Mouse (Mus musculus) midbrain, postnatal 0 days (tissue): ENCODE measurements around the gene Rasal1. TPM values are rescaled to one million over a fixed set of nuclear protein-coding genes. Genes with fewer than 3 reads are reported as not detected.
A peak's percentile ranks its signal among the peaks of the same experiment; 100 is the strongest.

ENCODE experiments used
- ATAC-seq: fragments of 200-750 bp; cut with Nextera tagmentation; 2 replicates; pipeline ENCODE4 v1.8.0; 2017; ENCODE audit warnings: moderate number of reproducible peaks, mild to moderate bottlenecking, moderate TSS enrichment, moderate library complexity; ENCODE audit not compliant: low FRiP score
- DNase-seq: peaks from one replicate; pipeline ENCODE4 v3.0.0-alpha.2; 2015; ENCODE audit warnings: low spot score
- H3K27ac ChIP-seq: fragments of 300-500 bp; sonication (generic); 2 replicates; pipeline ENCODE4 v1.5.1; 2014; ENCODE audit warnings: low read depth, mild to moderate bottlenecking, low read length, mixed read lengths
- H3K27me3 ChIP-seq: fragments of 300-500 bp; sonication (generic); 2 replicates; pipeline ENCODE4 v1.6.1; 2014; ENCODE audit warnings: low read length, control low read depth, mixed read lengths; ENCODE audit not compliant: insufficient read depth
- H3K36me3 ChIP-seq: fragments of 300-500 bp; sonication (generic); 2 replicates; pipeline ENCODE4 v1.6.1; 2014; ENCODE audit warnings: low read length, control low read depth, mixed read lengths; ENCODE audit not compliant: insufficient read depth
- H3K4me1 ChIP-seq: fragments of 300-500 bp; sonication (generic); 2 replicates; pipeline ENCODE4 v1.6.1; 2014; ENCODE audit warnings: mild to moderate bottlenecking, control low read depth, antibody characterized with exemption, low read length, mixed read lengths; ENCODE audit not compliant: insufficient read depth
- H3K4me2 ChIP-seq: fragments of 300-500 bp; sonication (generic); 2 replicates; pipeline ENCODE4 v1.6.1; 2014; ENCODE audit warnings: low read depth, mild to moderate bottlenecking, low read length, mixed read lengths; ENCODE audit not compliant: poor library complexity, severe bottlenecking
- H3K4me3 ChIP-seq: fragments of 300-500 bp; sonication (generic); 2 replicates; pipeline ENCODE4 v1.5.1; 2014; ENCODE audit warnings: low read depth, mild to moderate bottlenecking, low read length, moderate library complexity
- H3K9ac ChIP-seq: fragments of 300-500 bp; sonication (generic); replicated peaks from 2 replicates; pipeline ENCODE4 v1.6.1; 2014; ENCODE audit warnings: mild to moderate bottlenecking, low read length, moderate library complexity, mixed read lengths; ENCODE audit not compliant: poor library complexity, severe bottlenecking
- H3K9me3 ChIP-seq: fragments of 300-500 bp; sonication (generic); 2 replicates; pipeline ENCODE4 v1.6.1; 2016; ENCODE audit warnings: low read length, control low read depth
- CTCF ChIP-seq: IDR thresholded peaks from 2 replicates; pipeline ENCODE4 v1.5.1; 2016; ENCODE audit warnings: antibody characterized with exemption, mild to moderate bottlenecking
- WGBS: fragments of 180-500 bp; shearing (Covaris S2); extraction: QIAGEN DNeasy Blood & Tissue Kit; methylation state at CpG from one replicate; pipeline ENCODE4 v1.1.7; 2014; 5-methylcytosine and 5-hydroxymethylcytosine counted together
- polyA plus RNA-seq: library from polyadenylated mRNA; unstranded; fragments of >200 nt; fragmentation: Nextera tagmentation; extraction: Ambion mirVana; gene quantifications from 2 replicates; pipeline ENCODE4 v1.2.1, GENCODE M21; 2015
- total RNA-seq: library from RNA; depleted of rRNA; stranded (reverse); fragments of >200 nt; gene quantifications from 2 replicates; pipeline ENCODE4 v1.2.3, GENCODE M21; 2014; rRNA removed

The Rasal1 gene
- total and polyA plus RNA-seq, 2 experiments from 2014 or later = 9.9 to 24.7 TPM

DNA sequence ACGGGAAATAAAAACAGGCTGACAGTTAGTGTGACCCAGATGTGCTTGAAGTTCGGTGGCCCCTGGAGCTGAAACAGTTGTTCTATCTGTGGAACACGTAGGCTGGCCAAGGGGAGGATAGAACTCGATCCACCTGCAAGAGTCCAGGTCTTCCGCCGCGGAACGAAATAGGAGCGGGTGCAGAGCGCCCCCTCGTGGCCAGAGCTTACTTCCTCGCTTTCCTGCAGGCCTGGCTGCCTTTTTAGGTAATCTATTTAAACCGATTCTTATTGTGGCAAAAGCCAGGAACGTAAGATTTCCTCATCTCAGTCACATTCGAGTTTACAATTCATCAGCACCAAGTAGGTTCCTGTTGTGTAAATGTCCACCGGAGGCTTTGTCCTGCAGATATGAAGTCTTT is 65.7 kb downstream of the Rasal1 start:
- TF ChIP-seq CTCF = peak; percentile 92
- 3% methylated on average over 16 of the region's 16 CpGs for WGBS
- no peak overlapping the region for H3K9ac ChIP-seq
- no peaks in the 10 kb centered on the region for H3K36me3 ChIP-seq
- peaks cover 4% of the 10 kb centered on the region; the same call in 1 of the 2 replicates for H3K4me1 ChIP-seq
- ATAC-seq (no peak), DNase-seq (peak; percentile 82)
- no peak overlapping the region for H3K4me2 ChIP-seq
- H3K27ac ChIP-seq = no peak overlapping the region
- H3K27me3 ChIP-seq = no peaks in the 10 kb centered on the region
- H3K4me3 ChIP-seq = no peak overlapping the region
- H3K9me3 ChIP-seq = 0 out of 2 replicates have a peak, but pooled peaks cover 2% of the 10 kb centered on the region

DNA sequence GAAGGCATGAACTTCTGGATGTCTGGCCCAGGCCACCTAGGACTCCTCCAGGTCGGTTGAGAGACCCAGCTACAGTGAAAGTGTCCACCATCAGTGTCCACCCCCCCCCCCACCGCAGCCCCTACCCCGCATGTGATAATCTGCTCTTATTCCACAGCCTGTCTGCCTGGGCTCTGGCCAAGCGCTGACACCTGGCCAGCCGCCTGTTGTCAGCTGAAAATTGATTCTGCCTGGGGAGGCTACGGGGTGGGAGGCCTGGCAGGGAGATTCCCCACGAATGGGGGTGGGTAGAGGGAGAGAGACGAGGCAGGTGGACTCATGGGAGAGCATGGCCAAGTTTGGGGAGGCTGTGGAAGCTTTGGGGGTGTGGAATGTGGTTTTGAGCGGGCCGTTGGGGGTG is 68.5 kb downstream of the Rasal1 start:
- no peaks in the 10 kb centered on the region for H3K36me3 ChIP-seq
- H3K27ac ChIP-seq = no peak overlapping the region
- H3K9ac ChIP-seq = no peak overlapping the region
- WGBS = 75% methylated on average over 10 of the region's 10 CpGs
- H3K4me2 ChIP-seq = no peak overlapping the region
- no peak overlapping the region for H3K4me3 ChIP-seq
- H3K4me1 ChIP-seq = no peaks in the 10 kb centered on the region
- ATAC-seq (no peak), DNase-seq (no peak)
- 0 out of 2 replicates have a peak, but pooled peaks cover 2% of the 10 kb centered on the region for H3K9me3 ChIP-seq
- no peak for TF ChIP-seq CTCF
- no peaks in the 10 kb centered on the region for H3K27me3 ChIP-seq

DNA sequence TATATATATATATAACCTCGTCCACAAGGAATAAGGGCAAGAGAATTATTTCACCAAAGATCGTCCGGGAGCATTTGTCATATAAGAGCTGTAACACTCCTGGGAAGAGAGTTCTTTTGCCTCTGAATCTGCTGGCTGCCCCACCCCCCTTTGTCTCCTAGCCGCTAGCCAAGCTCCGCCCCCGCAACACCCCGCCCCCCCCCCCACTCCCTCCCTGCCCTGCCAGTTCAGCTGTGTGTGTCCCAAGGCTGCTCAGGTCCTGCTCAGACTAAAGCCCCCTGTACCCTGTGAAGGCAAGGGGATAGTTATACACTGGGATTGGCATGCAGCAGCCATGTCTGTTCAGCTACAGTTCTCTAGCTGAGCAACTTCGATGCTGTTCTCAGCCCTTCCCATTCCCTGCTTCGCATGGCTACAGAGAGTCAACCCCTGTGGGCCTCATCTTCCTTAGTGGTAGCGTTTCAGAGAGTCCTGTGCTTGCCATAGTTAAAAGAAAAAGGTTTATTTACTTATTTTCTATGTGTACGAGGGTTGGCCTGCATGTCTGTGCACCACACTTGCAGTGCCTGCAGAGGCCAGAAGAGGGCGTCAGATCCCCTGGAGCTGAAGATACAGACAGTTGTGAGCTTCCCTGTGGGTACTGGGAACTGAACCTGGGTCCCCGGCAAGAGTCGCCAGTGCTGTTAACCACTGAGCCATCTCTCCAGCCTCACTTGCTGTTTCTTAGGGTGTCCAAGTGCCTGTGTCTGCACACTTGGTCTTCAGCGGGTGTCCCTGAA is 70.2 kb downstream of the Rasal1 start:
- H3K9ac ChIP-seq = no peak overlapping the region
- 0 out of 2 replicates have a peak, but pooled peaks cover 2% of the 10 kb centered on the region for H3K9me3 ChIP-seq
- H3K27ac ChIP-seq = no peak overlapping the region
- no peak overlapping the region for H3K4me3 ChIP-seq
- DNase-seq (no peak), ATAC-seq (no peak)
- H3K4me2 ChIP-seq = no peak overlapping the region
- H3K27me3 ChIP-seq = no peaks in the 10 kb centered on the region
- 68% methylated on average over 11 of the region's 15 CpGs for WGBS
- no peaks in the 10 kb centered on the region for H3K36me3 ChIP-seq
- no peaks in the 10 kb centered on the region for H3K4me1 ChIP-seq
- peak; percentile 47 for TF ChIP-seq CTCF

DNA sequence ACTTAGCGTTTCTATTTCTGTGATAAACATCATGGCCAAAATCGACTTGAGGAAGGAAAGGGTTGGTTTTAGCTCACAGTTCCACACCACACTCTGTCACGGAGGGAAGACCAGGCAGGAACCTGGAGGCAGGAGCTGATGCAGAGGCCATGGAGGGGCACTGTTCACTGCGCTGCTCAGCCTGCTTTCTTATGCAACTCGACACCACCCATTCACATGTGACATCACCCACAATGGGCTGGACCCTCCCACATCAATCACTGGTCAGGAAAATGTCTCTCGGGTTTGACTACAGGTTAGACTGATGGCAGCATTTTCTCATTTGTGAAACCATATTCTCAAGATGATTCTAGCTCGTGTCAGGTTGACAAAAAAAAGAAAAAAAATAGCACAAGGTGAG is 72.4 kb downstream of the Rasal1 start:
- ATAC-seq = no peak
- Histone ChIP-seq H3K27ac (no peak overlapping the region), H3K27me3 (no peaks in the 10 kb centered on the region), H3K36me3 (no peaks in the 10 kb centered on the region), H3K9me3 (0 out of 2 replicates have a peak, but pooled peaks cover 2% of the 10 kb centered on the region), H3K4me2 (no peak overlapping the region), H3K4me1 (no peaks in the 10 kb centered on the region), H3K4me3 (no peak overlapping the region), H3K9ac (no peak overlapping the region)
- TF ChIP-seq CTCF = no peak
- WGBS = 63% methylated on average over 7 of the region's 7 CpGs
- DNase-seq = no peak

GRCm38 (mm10) chr5:120725811-120726455 is 77.3 kb downstream of the Rasal1 start:
- WGBS = 60% methylated on average over 12 of the region's 12 CpGs
- ATAC-seq = no peak
- DNase-seq = no peak
- H3K4me3 ChIP-seq = no peak overlapping the region
- no peaks in the 10 kb centered on the region for H3K27me3 ChIP-seq
- no peaks in the 10 kb centered on the region for H3K4me1 ChIP-seq
- no peak overlapping the region for H3K27ac ChIP-seq
- TF ChIP-seq CTCF = no peak
- H3K9ac ChIP-seq = no peak overlapping the region
- H3K9me3 ChIP-seq = no peaks in the 10 kb centered on the region
- no peaks in the 10 kb centered on the region for H3K36me3 ChIP-seq
- no peak overlapping the region for H3K4me2 ChIP-seq

Other genes with a start within 250 kb of the Rasal1 start
- gene Lhx5, start 217.1 kb upstream of the Rasal1 start, total RNA-seq = 27.0 and 30.3 TPM in 2 replicates
- gene Lhx5, start 217.1 kb upstream of the Rasal1 start, polyA plus RNA-seq = 13.9 and 14.7 TPM in 2 replicates
- gene Sdsl, start 176.0 kb upstream of the Rasal1 start, total RNA-seq = 3.4 and 4.4 TPM in 2 replicates
- 5.8 and 6.0 TPM in 2 replicates for gene Sdsl, start 176.0 kb upstream of the Rasal1 start, polyA plus RNA-seq
- not detected in 2 replicates for gene Sds, start 172.3 kb upstream of the Rasal1 start, total RNA-seq
- gene Sds, start 172.3 kb upstream of the Rasal1 start, polyA plus RNA-seq = 0.17 and 0.23 TPM in 2 replicates
- 26.7 and 27.9 TPM in 2 replicates for gene Plbd2, start 145.2 kb upstream of the Rasal1 start, total RNA-seq
- 49.9 and 52.9 TPM in 2 replicates for gene Plbd2, start 145.2 kb upstream of the Rasal1 start, polyA plus RNA-seq
- gene Slc8b1, start 137.6 kb upstream of the Rasal1 start, total RNA-seq = 1.9 and 2.1 TPM in 2 replicates
- gene Slc8b1, start 137.6 kb upstream of the Rasal1 start, polyA plus RNA-seq = 2.5 and 2.7 TPM in 2 replicates
- 11.6 and 25.3 TPM in 2 replicates for gene Tpcn1, start 60.1 kb upstream of the Rasal1 start, total RNA-seq
- 9.3 and 9.4 TPM in 2 replicates for gene Tpcn1, start 60.1 kb upstream of the Rasal1 start, polyA plus RNA-seq
- gene Iqcd, start 59.8 kb upstream of the Rasal1 start, total RNA-seq = 0.94 and 1.3 TPM in 2 replicates
- 0.86 and 1.5 TPM in 2 replicates for gene Iqcd, start 59.8 kb upstream of the Rasal1 start, polyA plus RNA-seq
- gene Rita1, start 36.2 kb upstream of the Rasal1 start, total RNA-seq = 32.3 and 43.6 TPM in 2 replicates
- gene Rita1, start 36.2 kb upstream of the Rasal1 start, polyA plus RNA-seq = 31.4 and 33.9 TPM in 2 replicates
- gene Ddx54, start 36.1 kb upstream of the Rasal1 start, total RNA-seq = 36.2 and 37.8 TPM in 2 replicates
- gene Ddx54, start 36.1 kb upstream of the Rasal1 start, polyA plus RNA-seq = 31.7 and 32.6 TPM in 2 replicates
- gene Cfap73, start 14.6 kb upstream of the Rasal1 start, total RNA-seq = 0.38 and 0.60 TPM in 2 replicates
- gene Cfap73, start 14.6 kb upstream of the Rasal1 start, polyA plus RNA-seq = 0.62 and 0.74 TPM in 2 replicates
- 240 and 242 TPM in 2 replicates for gene Dtx1, start 63.1 kb downstream of the Rasal1 start, total RNA-seq
- gene Dtx1, start 63.1 kb downstream of the Rasal1 start, polyA plus RNA-seq = 63.0 and 67.9 TPM in 2 replicates
- 0.27 and 1.4 TPM in 2 replicates for gene Oas2, start 101.0 kb downstream of the Rasal1 start, total RNA-seq
- 0.31 and 0.37 TPM in 2 replicates for gene Oas2, start 101.0 kb downstream of the Rasal1 start, polyA plus RNA-seq
- gene Oas3, start 128.8 kb downstream of the Rasal1 start, total RNA-seq = 0.80 and 1.3 TPM in 2 replicates
- gene Oas3, start 128.8 kb downstream of the Rasal1 start, polyA plus RNA-seq = 0.54 and 0.57 TPM in 2 replicates
- gene Oas1e, start 146.7 kb downstream of the Rasal1 start, total RNA-seq = 0.28 and 1.0 TPM in 2 replicates
- gene Oas1e, start 146.7 kb downstream of the Rasal1 start, polyA plus RNA-seq = 0.49 and 0.68 TPM in 2 replicates
- gene Oas1c, start 163.7 kb downstream of the Rasal1 start, total RNA-seq = 0.71 and 0.99 TPM in 2 replicates
- gene Oas1c, start 163.7 kb downstream of the Rasal1 start, polyA plus RNA-seq = 0.59 and 0.62 TPM in 2 replicates
- gene Oas1f, start 198.6 kb downstream of the Rasal1 start, total RNA-seq = not detected in 2 replicates
- gene Oas1f, start 198.6 kb downstream of the Rasal1 start, polyA plus RNA-seq = not detected in 2 replicates
- not detected in 2 replicates for gene Oas1h, start 212.6 kb downstream of the Rasal1 start, total RNA-seq
- gene Oas1h, start 212.6 kb downstream of the Rasal1 start, polyA plus RNA-seq = not detected in 2 replicates
- gene Oas1g, start 238.8 kb downstream of the Rasal1 start, total RNA-seq = 0.52 and 1.2 TPM in 2 replicates
- 0.26 and 0.28 TPM in 2 replicates for gene Oas1g, start 238.8 kb downstream of the Rasal1 start, polyA plus RNA-seq